Mouse (Mus musculus) MEL (cell line): ENCODE data around the gene Bckdhb. TPM values are rescaled to one million over a fixed set of nuclear protein-coding genes. Genes with fewer than 3 reads are reported as not detected.

ENCODE experiments used
- DNase-seq: peaks from one replicate; pipeline ENCODE4 v3.0.0; 2011; ENCODE audit warnings: low read depth, low spot score
- H3K27ac ChIP-seq: 2 replicates; pipeline ENCODE4 v1.5.1; 2012; ENCODE audit warnings: low read depth, mild to moderate bottlenecking, control low read depth, low read length, moderate library complexity; ENCODE audit not compliant: control insufficient read depth
- H3K27me3 ChIP-seq, 2 experiments: fragments of 150-350 bp in 1 of 2; sonication (generic) in 1 of 2; 2 replicates each; pipeline ENCODE4 v1.6.1; 2012; ENCODE audit warnings: low read length in 2 of 2, mild to moderate bottlenecking in 2 of 2, improper control_type of control experiment in 1 of 2, moderate library complexity in 1 of 2; ENCODE audit not compliant: insufficient read depth in 2 of 2, control insufficient read depth in 1 of 2
- H3K36me3 ChIP-seq, 2 experiments: 2 replicates each; pipeline ENCODE4 v1.6.1; 2012 to 2014; ENCODE audit warnings: low read length in 2 of 2, improper control_type of control experiment in 1 of 2, inconsistent platforms in 1 of 2, mild to moderate bottlenecking in 1 of 2; ENCODE audit not compliant: insufficient read depth in 2 of 2, control insufficient read depth in 1 of 2
- H3K4me1 ChIP-seq, 2 experiments: fragments of 150-350 bp in 1 of 2; sonication (generic) in 1 of 2; 2 replicates each; pipeline ENCODE4 v1.6.1; 2012; ENCODE audit warnings: low read length in 2 of 2, improper control_type of control experiment in 1 of 2, mild to moderate bottlenecking in 1 of 2; ENCODE audit not compliant: insufficient read depth in 2 of 2, control insufficient read depth in 1 of 2
- H3K4me3 ChIP-seq, 2 experiments: fragments of 150-350 bp in 1 of 2; sonication (generic) in 1 of 2; 2 replicates each; pipeline ENCODE4 v1.5.1; 2012; ENCODE audit warnings: low read depth in 2 of 2, low read length in 2 of 2, mild to moderate bottlenecking in 2 of 2, moderate library complexity in 2 of 2, control low read depth in 1 of 2, improper control_type of control experiment in 1 of 2; ENCODE audit not compliant: control insufficient read depth in 1 of 2, insufficient read depth in 1 of 2
- H3K79me2 ChIP-seq: 2 replicates; pipeline ENCODE4 v1.6.1; 2012; ENCODE audit warnings: mild to moderate bottlenecking, low read length, moderate library complexity; ENCODE audit not compliant: control insufficient read depth, poor library complexity, insufficient read depth
- H3K9ac ChIP-seq: 2 replicates; pipeline ENCODE4 v1.6.1; 2012; ENCODE audit warnings: low read depth, mild to moderate bottlenecking, control low read depth, low read length, moderate library complexity; ENCODE audit not compliant: control insufficient read depth, poor library complexity, severe bottlenecking
- H3K9me3 ChIP-seq: fragments of 150-350 bp; sonication (generic); replicated peaks from 2 replicates; pipeline ENCODE4 v1.6.1; 2012; ENCODE audit warnings: mild to moderate bottlenecking, low read length, improper control_type of control experiment, moderate library complexity; ENCODE audit not compliant: insufficient read depth
- BHLHE40 ChIP-seq: IDR thresholded peaks from 2 replicates; pipeline ENCODE4 v1.6.1; 2012; ENCODE audit warnings: low read depth, mild to moderate bottlenecking, inconsistent platforms, low read length, improper control_type of control experiment, borderline replicate concordance
- CHD2 ChIP-seq: IDR thresholded peaks from 2 replicates; pipeline ENCODE4 v1.6.1; 2011; ENCODE audit warnings: low read length, improper control_type of control experiment
- CTCF ChIP-seq, 3 experiments: IDR thresholded peaks in 2 of 3; conservative IDR thresholded peaks in 1 of 3; 2 replicates each; pipeline ENCODE4 v1.5.1; 2011 to 2012; ENCODE audit warnings: low read length in 3 of 3, low read depth in 2 of 3, mild to moderate bottlenecking in 2 of 3, improper control_type of control experiment in 1 of 3, inconsistent platforms in 1 of 3, mixed read lengths in 1 of 3, moderate library complexity in 1 of 3; ENCODE audit not compliant: control insufficient read depth in 1 of 3, insufficient read depth in 1 of 3, poor library complexity in 1 of 3, severe bottlenecking in 1 of 3
- E2F4 ChIP-seq: IDR thresholded peaks from 2 replicates; pipeline ENCODE4 v1.6.1; 2011; ENCODE audit warnings: low read depth, low read length, improper control_type of control experiment, borderline replicate concordance
- EP300 ChIP-seq, 2 experiments: IDR thresholded peaks; 2 replicates each; pipeline ENCODE4 v1.6.1; 2011; ENCODE audit warnings: improper control_type of control experiment in 2 of 2, low read length in 2 of 2, low read depth in 1 of 2, mild to moderate bottlenecking in 1 of 2
- ETS1 ChIP-seq: IDR thresholded peaks from 2 replicates; pipeline ENCODE4 v1.6.1; 2012; ENCODE audit warnings: low read depth, mild to moderate bottlenecking, inconsistent platforms, low read length, improper control_type of control experiment, moderate library complexity
- GABPA ChIP-seq: IDR thresholded peaks from 2 replicates; pipeline ENCODE4 v1.6.1; 2012; ENCODE audit warnings: low read depth, mild to moderate bottlenecking, inconsistent platforms, low read length, improper control_type of control experiment, moderate library complexity
- HCFC1 ChIP-seq: IDR thresholded peaks from 2 replicates; pipeline ENCODE4 v1.6.1; 2012; ENCODE audit warnings: low read depth, mild to moderate bottlenecking, inconsistent platforms, low read length, improper control_type of control experiment, moderate library complexity
- JUND ChIP-seq: IDR thresholded peaks from 2 replicates; pipeline ENCODE4 v1.6.1; 2011; ENCODE audit warnings: low read depth, mild to moderate bottlenecking, improper control_type of control experiment, low read length
- MAFK ChIP-seq: IDR thresholded peaks from 2 replicates; pipeline ENCODE4 v1.6.1; 2011; ENCODE audit warnings: low read depth, mild to moderate bottlenecking, low read length, improper control_type of control experiment, borderline replicate concordance
- MAX ChIP-seq: IDR thresholded peaks from 2 replicates; pipeline ENCODE4 v1.6.1; 2011; ENCODE audit warnings: low read length, improper control_type of control experiment
- MEF2A ChIP-seq: IDR thresholded peaks from 2 replicates; pipeline ENCODE4 v1.6.1; 2014; ENCODE audit warnings: low read depth, mild to moderate bottlenecking, inconsistent platforms, low read length, improper control_type of control experiment; ENCODE audit not compliant: poor library complexity, insufficient replicate concordance, severe bottlenecking; ENCODE audit errors: extremely low read depth
- MYB ChIP-seq: IDR thresholded peaks from 2 replicates; pipeline ENCODE4 v1.6.1; 2011; ENCODE audit warnings: mild to moderate bottlenecking, low read depth, low read length, improper control_type of control experiment
- MYC ChIP-seq: IDR thresholded peaks from 2 replicates; pipeline ENCODE4 v1.6.1; 2011; ENCODE audit warnings: low read depth, mild to moderate bottlenecking, low read length, improper control_type of control experiment, moderate library complexity
- NELFE ChIP-seq: IDR thresholded peaks from 2 replicates; pipeline ENCODE4 v1.6.1; 2011; ENCODE audit warnings: low read depth, low read length, improper control_type of control experiment
- POLR2AphosphoS5 ChIP-seq: IDR thresholded peaks from 2 replicates; pipeline ENCODE4 v1.6.1; 2012; ENCODE audit warnings: low read depth, borderline replicate concordance, mild to moderate bottlenecking, inconsistent platforms, low read length, moderate library complexity, mixed read lengths
- SIN3A ChIP-seq: IDR thresholded peaks from 2 replicates; pipeline ENCODE4 v1.6.1; 2012; ENCODE audit warnings: low read length, improper control_type of control experiment, inconsistent platforms
- SMC3 ChIP-seq: IDR thresholded peaks from 2 replicates; pipeline ENCODE4 v1.6.1; 2011; ENCODE audit warnings: low read depth, low read length, improper control_type of control experiment
- TBP ChIP-seq: IDR thresholded peaks from 2 replicates; pipeline ENCODE4 v1.8.0; 2011; ENCODE audit warnings: low read depth, low read length, improper control_type of control experiment
- ZC3H11A ChIP-seq: IDR thresholded peaks from 2 replicates; pipeline ENCODE4 v1.6.1; 2012; ENCODE audit warnings: low read depth, mild to moderate bottlenecking, inconsistent platforms, low read length, improper control_type of control experiment
- ZKSCAN1 ChIP-seq: IDR thresholded peaks from 2 replicates; pipeline ENCODE4 v1.6.1; 2012; ENCODE audit warnings: low read depth, mild to moderate bottlenecking, inconsistent platforms, low read length, improper control_type of control experiment, moderate library complexity
- polyA plus RNA-seq, 2 experiments: library from polyadenylated mRNA; stranded (reverse) in 1 of 2; unstranded in 1 of 2; fragments of >175 nt in 1 of 2; fragments of >200 nt in 1 of 2; gene quantifications; 2 replicates each; pipeline versions ENCODE4 v1.2.1 to v1.2.4; 2012; ENCODE audit warnings: low replicate concordance in 2 of 2, low read depth in 1 of 2; ENCODE audit not compliant: insufficient read length in 2 of 2, insufficient read depth in 1 of 2, missing spikeins in 1 of 2
- total RNA-seq: library from RNA; depleted of rRNA; stranded (reverse); fragments of 300-350 nt; gene quantifications from 2 replicates; pipeline ENCODE4 v1.2.3, GENCODE M21; 2012

The Bckdhb gene
- total and polyA plus RNA-seq, 3 experiments, result 15.9 to 26.6 TPM; not detected in 1

- Histone ChIP-seq H3K4me3 (no peak overlapping the region), H3K36me3 (peaks cover 0 to 4% of the 10 kb centered on the region in 2 experiments; a peak in 2 of 4 replicates)
- TF ChIP-seq CTCF (IDR thresholded peaks at IDR 0.05 in 2 of 3, conservative IDR thresholded peaks at IDR 0.05 in 1 of 3; ENCODE audit: control insufficient read depth in 1 of 3, insufficient read depth in 1 of 3, low read depth in 2 of 3, low read length in 3 of 3, poor library complexity in 1 of 3, severe bottlenecking in 1 of 3), result no peak
- no peak for TF ChIP-seq ZKSCAN1
- TF ChIP-seq ETS1, result no peak
- TF ChIP-seq TBP, result no peak
- TF ChIP-seq ZC3H11A, result no peak
- TF ChIP-seq BHLHE40, result no peak
- TF ChIP-seq NELFE, result no peak
- TF ChIP-seq, all 39 proteins: peak for 0
- peaks cover 0 to 2% of the 10 kb centered on the region in 2 experiments; a peak in 1 of 4 replicates for H3K4me1 ChIP-seq
- H3K9me3 ChIP-seq, result no peaks in the 10 kb centered on the region
- peaks cover 1 to 4% of the 10 kb centered on the region in 2 experiments; a peak in 2 of 4 replicates for H3K27me3 ChIP-seq
- no peak for DNase-seq
- H3K27ac ChIP-seq, result no peak overlapping the region
- H3K79me2 ChIP-seq, result no peaks in the 10 kb centered on the region
- no peak overlapping the region for H3K9ac ChIP-seq
These were observed 15.1 kb upstream of the Bckdhb start for GRCm38 (mm10) chr9:83909836-83910235.

- DNase-seq, result no peak
- H3K9ac ChIP-seq, result no peak overlapping the region
- TF ChIP-seq EP300 (IDR thresholded peaks at IDR 0.05; ENCODE audit: low read depth in 1 of 2, low read length in 2 of 2), result no peak
- TF ChIP-seq MYC, result no peak
- TF ChIP-seq MAX, result no peak
- no peak for TF ChIP-seq GABPA
- TF ChIP-seq HCFC1, result no peak
- no peak for TF ChIP-seq SMC3
- no peak for TF ChIP-seq POLR2AphosphoS5
- TF ChIP-seq CHD2, result no peak
- TF ChIP-seq SIN3A, result no peak
- TF ChIP-seq MYB, result no peak
- no peak for TF ChIP-seq ZKSCAN1
- TF ChIP-seq MAFK, result no peak
- no peak for TF ChIP-seq MEF2A
- no peak for TF ChIP-seq JUND
- no peak for TF ChIP-seq E2F4
- no peak overlapping the region for H3K27ac ChIP-seq
- peaks cover 1 to 6% of the 10 kb centered on the region in 2 experiments; a peak in 2 of 4 replicates for H3K27me3 ChIP-seq
- peaks cover 0 to 4% of the 10 kb centered on the region in 2 experiments; a peak in 2 of 4 replicates for H3K36me3 ChIP-seq
- H3K4me3 ChIP-seq, result no peak overlapping the region
- H3K4me1 ChIP-seq, result peaks cover 0 to 2% of the 10 kb centered on the region in 2 experiments; a peak in 1 of 4 replicates
- no peaks in the 10 kb centered on the region for H3K9me3 ChIP-seq
- H3K79me2 ChIP-seq, result no peaks in the 10 kb centered on the region
These were observed 14.0 kb upstream of the Bckdhb start for GRCm38 (mm10) chr9:83910926-83911325.
